Mouse (Mus musculus) layer of hippocampus, adult 8-10 months (tissue): ENCODE measurements around the gene Pbx1. TPM values are rescaled to one million over a fixed set of nuclear protein-coding genes. Genes with fewer than 3 reads are reported as not detected.
"Not testable (repeated sequence)": the region's sequence is repeated elsewhere in the genome, so short reads cannot be mapped to it uniquely, and the experiment has no call there.

ENCODE experiments used
- DNase-seq, 2 experiments: peaks; one replicate each; pipeline ENCODE4 v3.0.0; 2022; ENCODE audit warnings: low spot score in 2 of 2
- total RNA-seq, 4 experiments: library from RNA; stranded (reverse); gene quantifications; 2 replicates each; pipeline ENCODE4 v1.2.4; 2022

The Pbx1 gene
- total RNA-seq = 100 to 1,000 TPM; 117 to 134 (median 122) TPM

GRCm38 (mm10) chr1:168432232-168432280 is at the start of gene Pbx1:
Gene Pbx1, minus strand, starts transcription at chr1:168432270.
- DNase-seq = not testable (repeated sequence)

DNA sequence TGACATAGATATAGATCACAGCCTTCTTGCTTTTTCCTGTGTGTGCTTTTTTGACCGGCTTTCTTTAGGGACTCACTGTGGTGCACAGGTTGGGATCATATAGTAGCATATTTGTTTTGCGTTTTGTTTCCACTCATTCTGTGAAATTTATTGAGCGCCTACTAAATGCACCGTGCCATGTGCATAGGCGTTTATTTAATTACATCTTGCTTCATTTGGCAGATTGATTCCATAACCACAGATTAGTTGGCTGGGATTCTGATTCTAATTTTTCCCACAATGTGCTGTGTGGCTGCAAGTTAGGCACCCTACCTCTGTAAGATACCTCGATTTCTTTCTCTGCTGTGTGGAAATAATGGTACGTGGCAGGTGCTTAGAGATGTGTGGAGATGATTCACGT is 47.6 kb upstream of the Pbx1 start:
- peak; percentile 10 to 12 for DNase-seq

GRCm38 (mm10) chr1:168478829-168479228 is 46.8 kb upstream of the Pbx1 start:
- DNase-seq = no peak

DNA sequence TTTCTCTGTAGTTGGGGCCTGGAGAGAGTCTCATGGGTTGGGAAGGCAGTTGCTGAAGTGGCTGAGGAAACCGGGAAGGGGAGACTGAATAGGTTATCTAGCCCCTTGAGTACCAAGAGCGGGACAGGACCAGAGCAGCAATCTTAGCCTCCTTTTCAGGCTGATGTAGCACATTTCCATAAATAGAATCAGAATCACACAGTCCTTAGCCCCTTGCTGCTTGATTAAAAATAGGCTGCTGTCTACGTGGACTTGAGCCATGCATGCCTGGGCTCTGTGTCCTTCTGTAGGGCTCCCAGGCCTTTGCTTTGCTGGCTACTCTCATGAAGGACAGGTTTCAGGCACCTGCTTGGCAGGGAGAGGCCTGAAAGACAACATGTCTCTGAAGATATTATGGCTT is 44.8 kb upstream of the Pbx1 start:
- no peak for DNase-seq

DNA sequence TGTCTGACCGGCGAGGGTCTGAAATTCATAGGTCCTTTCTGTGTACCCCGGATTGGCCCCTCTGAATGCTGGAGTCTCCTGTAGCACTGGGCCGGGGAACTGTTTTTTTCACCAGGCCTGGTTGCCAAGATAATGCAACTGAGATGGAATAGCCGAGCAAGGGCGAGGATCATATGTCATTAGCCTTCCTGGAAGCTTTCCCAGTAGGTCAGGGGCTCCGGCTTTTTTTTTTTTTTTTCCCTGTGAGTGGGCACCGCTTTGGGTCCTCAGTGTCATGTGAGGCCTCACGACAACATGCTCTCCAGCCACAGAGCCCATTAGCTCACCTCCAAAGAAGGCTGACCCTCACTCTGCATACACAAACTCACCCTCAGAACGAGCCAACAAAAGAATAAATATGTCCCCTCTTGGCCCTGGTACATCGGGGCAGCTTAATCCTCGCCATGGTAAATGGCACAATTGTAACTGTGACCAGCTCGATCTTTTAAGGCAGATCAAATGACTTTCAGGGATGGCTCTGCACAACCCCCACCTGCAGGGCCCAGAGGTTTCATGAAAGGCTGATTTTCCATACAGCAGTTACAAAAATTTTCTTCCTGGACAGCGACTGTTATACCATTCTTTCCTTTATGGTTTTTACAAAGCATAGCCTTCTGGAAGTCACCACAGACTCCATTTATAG is 44.3 kb upstream of the Pbx1 start:
- DNase-seq = no peak

DNA sequence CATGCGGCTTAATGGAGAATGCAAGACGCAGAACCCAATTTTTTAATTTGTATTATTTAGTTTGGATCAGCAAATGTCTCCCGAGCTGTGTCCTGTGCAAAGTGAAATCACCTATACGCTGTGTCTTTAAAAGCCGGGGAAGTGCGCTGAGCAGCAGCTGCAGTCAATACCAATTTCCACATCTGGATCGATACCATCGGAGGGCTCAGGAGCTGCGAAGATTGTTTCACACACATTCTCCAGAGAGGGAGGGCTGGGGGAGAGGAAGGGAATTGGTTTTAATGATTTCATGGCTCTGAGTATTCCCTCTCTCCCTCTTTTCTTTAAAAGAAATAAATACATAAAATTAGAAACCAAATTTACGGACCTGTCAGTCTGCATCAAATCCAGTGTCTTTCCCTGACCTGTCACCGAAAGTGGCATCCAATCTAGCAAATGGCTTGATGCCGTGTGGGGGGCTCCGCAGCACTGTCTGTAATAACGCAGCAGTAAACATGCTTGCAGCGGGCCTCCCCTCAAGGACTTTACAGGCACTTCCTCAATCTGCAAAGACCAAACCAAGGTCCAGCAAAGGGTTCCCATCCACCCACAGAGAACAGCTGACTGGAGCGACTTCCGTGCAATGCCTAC is 43.6 kb upstream of the Pbx1 start:
- DNase-seq = no peak

- DNase-seq = no peak
These were observed 41.4 kb upstream of the Pbx1 start for GRCm38 (mm10) chr1:168473255-168474069.

- DNase-seq = no peak
These were observed 40.6 kb upstream of the Pbx1 start for GRCm38 (mm10) chr1:168472545-168473254.

DNA sequence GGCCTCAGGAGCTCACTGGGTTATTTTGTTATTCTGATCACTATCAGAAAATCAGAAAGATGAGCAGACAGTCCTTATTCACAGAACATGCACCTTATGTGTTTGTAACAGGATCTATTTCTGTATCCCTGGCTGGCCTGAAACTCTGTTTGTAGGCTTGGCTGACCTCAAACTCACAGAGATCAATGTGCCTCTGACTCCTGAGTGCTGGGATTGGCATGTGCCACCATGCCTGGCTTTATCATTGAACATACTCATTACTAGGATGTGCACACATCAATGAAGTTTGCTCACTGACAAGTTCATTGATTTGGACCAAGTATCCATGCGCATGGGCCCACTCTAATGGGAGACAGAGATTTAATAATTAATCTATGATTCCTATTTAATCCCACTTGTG is 27.4 kb upstream of the Pbx1 start:
- DNase-seq = no peak

GRCm38 (mm10) chr1:168457191-168457747 is 25.2 kb upstream of the Pbx1 start:
- DNase-seq = no peak

DNA sequence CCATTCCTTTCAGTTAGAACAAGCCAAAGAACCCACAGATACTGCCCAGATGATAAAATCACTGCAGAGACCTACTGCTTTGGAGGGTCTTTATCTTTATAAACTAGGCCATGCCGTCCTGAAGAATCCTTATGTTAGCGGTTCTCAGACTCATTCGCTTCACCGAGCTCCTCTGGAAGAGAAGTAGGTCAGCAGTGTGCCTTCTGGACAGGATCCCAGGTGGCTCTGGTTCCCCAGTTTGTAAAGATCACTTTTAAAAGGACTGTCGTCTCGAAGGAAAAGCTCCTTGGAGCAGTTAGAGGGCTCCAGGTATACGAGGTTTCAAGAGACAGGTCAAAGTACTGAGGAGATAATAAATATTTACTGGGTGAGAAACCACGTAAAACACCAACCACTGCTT is 23.1 kb upstream of the Pbx1 start:
- DNase-seq = no peak

DNA sequence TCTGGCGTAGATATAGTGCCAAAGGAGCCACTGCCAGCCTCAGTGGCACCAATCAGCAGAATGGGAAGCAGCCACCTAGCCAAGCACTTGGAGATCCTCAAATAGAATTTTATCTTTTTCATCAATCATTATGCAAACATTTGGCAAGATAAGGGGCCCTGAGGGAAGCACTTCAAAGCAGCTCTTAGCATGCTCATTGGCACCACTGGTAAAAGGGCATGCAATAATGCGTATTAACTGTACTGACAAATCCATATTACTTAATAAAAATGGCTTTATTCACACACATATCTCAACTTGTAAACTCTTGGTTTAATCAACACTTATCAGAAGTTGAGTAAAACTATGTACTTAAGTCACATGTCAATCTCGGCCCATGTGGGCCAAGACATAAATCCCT is 1.6 kb upstream of the Pbx1 start:
- no peak for DNase-seq

- peak; percentile 96 to 98 for DNase-seq
These were observed 233 bp upstream of the Pbx1 start for GRCm38 (mm10) chr1:168432281-168432725.

GRCm38 (mm10) chr1:168431711-168432231 is 299 bp downstream of the Pbx1 start:
- DNase-seq = peak in 1 of 2 experiments; percentile 79

DNA sequence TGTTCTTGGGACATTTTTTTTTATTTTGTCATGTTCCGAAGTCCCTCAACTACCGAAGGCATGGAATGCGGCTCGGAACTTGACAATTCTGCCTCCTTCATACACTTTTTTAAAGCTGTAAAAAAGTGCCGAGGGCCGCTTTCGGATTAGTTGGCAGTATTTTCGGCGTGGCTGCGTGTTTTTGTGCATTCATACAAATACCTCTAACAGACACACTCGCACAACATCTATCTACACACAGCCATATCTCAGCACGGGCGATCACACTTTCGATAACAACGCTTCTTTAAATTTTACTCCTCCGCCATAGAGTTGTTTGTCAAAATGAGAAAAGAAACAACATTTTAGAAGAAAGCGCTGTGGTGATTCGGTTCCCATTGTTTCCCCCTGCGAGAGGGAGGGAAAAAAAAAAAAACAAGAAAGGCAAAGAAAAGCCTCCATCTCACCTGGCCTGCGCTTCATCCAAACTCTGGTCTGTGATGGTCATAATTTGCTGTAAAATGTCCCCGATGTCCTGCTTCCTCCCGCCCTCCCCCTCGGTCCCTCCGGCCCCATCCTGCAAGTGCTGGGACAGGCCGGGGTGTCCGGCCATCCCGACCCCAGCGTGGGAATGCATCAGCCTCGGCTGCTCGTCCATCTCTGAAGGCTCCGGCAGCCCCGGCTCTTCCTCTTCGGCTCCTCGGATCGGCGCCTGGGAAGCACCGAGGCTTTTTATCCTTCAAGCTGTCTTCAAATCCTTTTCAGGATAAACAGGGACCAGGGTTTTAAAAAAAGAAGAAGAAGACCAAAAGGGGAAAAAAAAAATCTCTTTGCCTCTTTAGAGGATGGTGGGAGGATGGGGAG is 981 bp downstream of the Pbx1 start:
- DNase-seq = no peak

DNA sequence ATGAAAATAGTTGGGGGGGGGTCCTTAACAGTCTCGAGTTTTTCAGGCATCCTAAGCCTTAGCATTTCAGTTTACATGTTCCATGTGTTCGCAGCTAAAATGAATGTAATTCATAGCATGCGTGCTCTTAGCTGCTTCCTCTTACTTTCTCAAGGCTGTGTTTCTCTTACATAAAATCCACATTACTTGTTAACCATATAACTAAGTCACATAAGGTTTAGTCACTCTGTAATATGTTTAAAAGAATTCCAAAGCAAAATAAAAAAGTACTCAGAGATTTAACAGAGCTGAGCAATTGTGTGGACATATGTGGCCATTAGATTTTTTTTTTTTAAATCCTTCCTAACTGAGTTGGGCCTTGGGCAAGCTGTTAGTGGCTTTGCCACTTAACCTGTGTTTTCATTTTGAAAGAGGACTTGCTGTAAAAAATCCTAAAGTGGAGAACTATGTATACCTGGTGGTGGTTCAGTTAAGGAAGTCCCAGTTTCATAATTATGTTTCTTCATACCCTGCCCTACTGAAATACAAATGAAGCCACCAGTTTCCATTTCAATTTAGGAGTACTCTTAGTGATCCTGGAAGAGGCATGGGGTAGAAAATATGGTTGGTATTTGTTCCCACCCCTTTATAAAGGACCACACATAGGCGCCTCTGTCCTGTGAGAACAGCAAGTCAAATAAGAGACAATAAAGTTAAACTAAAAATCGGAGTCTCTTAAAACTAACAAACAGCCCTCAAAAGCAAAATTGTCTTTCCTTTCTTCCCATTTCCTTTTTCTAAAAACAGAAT is 2.0 kb downstream of the Pbx1 start:
- no peak for DNase-seq

GRCm38 (mm10) chr1:168429406-168429805 is 2.7 kb downstream of the Pbx1 start:
- DNase-seq = no peak

DNA sequence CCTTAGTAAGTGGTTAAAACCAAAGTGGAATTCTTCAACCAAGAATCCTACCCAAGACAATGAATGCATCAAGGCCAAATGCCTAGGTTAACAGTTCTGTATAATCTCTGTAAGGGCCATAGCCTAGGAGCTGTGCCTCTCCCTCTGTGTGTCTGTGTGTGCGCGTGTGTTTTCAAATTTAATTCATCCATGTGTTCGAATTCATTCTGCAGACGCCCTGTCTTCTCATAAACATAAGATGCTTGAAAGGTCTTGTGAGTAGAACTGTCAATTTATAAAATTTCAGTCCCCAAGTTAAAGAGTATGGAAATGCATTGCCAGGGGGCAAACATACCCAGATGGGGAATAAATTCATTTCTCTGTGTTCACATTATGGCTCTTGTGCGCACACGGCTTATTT is 3.8 kb downstream of the Pbx1 start:
- no peak for DNase-seq

- no peak for DNase-seq
These were observed 4.5 kb downstream of the Pbx1 start for GRCm38 (mm10) chr1:168427596-168427995.

DNA sequence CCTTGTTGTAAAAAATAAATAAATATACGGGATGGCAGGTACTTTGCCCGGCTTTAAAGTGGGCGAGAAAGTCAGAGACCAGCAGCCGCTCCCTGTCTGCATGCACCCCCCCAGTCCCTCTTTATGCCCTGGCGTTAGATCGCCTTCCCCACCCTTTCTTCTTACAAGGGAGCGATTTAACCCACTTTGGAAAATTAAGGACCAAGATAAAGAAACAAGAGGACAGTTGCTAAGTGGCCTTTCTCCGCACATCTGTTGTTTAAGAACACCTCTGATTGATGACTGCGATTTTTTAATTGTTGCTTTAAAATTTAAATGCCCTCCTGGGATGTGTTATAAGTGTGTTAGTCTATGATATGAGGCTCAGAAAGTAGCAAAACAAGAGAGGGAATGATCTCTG is 5.2 kb downstream of the Pbx1 start:
- no peak for DNase-seq
